ENCODE assay signal across 17 mouse cellular contexts in the genomic region with DNA sequence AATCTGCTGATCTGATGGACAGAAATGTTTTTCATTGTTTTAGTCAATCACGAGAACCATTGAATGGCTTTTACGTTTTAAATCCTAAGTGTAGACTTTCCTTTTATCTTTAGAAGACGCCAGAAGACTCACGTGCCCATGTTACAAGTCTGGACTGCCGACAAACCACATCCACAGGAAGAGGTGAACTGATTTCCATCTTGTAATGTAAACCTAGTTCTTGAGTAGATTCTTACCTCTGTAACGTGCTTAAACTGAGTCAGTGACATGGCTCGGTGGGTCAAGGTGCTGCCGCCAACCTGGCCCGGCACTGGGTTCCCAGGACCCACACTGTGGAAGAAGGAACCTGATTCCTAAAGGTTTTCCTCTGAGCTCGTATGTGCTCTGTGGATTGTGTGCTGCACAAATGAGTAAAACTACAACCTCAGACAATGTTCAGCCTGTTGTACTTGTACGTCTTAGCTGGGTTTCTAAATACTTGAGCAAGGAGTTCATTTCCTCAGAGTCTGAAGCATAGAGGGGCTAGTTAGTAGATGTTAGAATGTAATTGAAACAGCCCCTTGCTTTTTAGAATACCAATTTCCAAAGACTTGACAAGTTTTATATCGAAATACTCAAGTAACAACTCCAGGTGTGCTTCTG. TPM values are rescaled to one million over a fixed set of nuclear protein-coding genes. Genes with fewer than 3 reads are reported as not detected.
DNase-seq lines count a peak whose midpoint lies in the region; ATAC-seq lines count a peak whose summit lies in the region.
"Had no signal": no experiment of that assay in that cellular context is flagged by ENCODE, and none has a peak within 500 bp of the region (broad histone marks: within the 10 kb centered on the region; RNA-seq: fewer than 3 reads in every experiment).

No protein-coding gene starts in this region.

- ATAC-seq in activated CD4-positive, CD25-positive, alpha-beta regulatory T cell, adult 4 months, result peak; percentile 97
- ATAC-seq in hindbrain, embryonic 11.5 days (ENCODE audit: low FRiP score), result no peak
- ATAC-seq: forebrain, embryonic 15.5 days had no signal

- H3K4me1 ChIP-seq in hindbrain, embryonic 11.5 days (replicated peaks; ENCODE audit: control insufficient read depth, insufficient read depth, low read length), result no peaks in the 10 kb centered on the region
- H3K4me1 ChIP-seq: embryonic facial prominence, embryonic 12.5 days; forebrain, embryonic 15.5 days had no signal

- no peak overlapping the region for H3K4me3 ChIP-seq in hindbrain, embryonic 11.5 days (ENCODE audit: low read depth, low read length)
- H3K4me3 ChIP-seq: embryonic facial prominence, embryonic 12.5 days; forebrain, embryonic 15.5 days had no signal

- H3K27me3 ChIP-seq in hindbrain, embryonic 11.5 days (ENCODE audit: control insufficient read depth, insufficient read depth, low read length), result no peaks in the 10 kb centered on the region
- H3K27me3 ChIP-seq: embryonic facial prominence, embryonic 12.5 days; forebrain, embryonic 15.5 days had no signal

- H3K9me3 ChIP-seq in hindbrain, embryonic 11.5 days (ENCODE audit: control insufficient read depth, low read length), result no peaks in the 10 kb centered on the region
- H3K9me3 ChIP-seq: embryonic facial prominence, embryonic 12.5 days; forebrain, embryonic 15.5 days had no signal

- H3K9ac ChIP-seq in hindbrain, embryonic 11.5 days (ENCODE audit: low read depth, low read length), result no peak overlapping the region
- H3K9ac ChIP-seq: embryonic facial prominence, embryonic 12.5 days; forebrain, embryonic 15.5 days; hindbrain, embryonic 14.5 days had no signal

- H3K36me3 ChIP-seq in hindbrain, embryonic 11.5 days (ENCODE audit: control insufficient read depth, insufficient read depth, low read length), result peaks cover 19% of the 10 kb centered on the region

- peak; percentile 83 for DNase-seq in CD4-positive helper T cell, adult 2 months (ENCODE audit: low read depth, low spot score)
- peak; percentile 79 for DNase-seq in CD4-positive, CD25-positive, alpha-beta regulatory T cell, adult 2 months (ENCODE audit: low read depth, low spot score)
- DNase-seq in naive thymus-derived CD4-positive, alpha-beta T cell, adult 2 months (ENCODE audit: low read depth), result peak; percentile 84
- no peak for DNase-seq in cerebellum, postnatal 10 days
- no peak for DNase-seq in cerebellum, adult 9-10 months
- no peak for DNase-seq in cerebellum, postnatal 14 days
- no peak for DNase-seq in hindbrain, embryonic 11.5 days (ENCODE audit: low spot score)
- DNase-seq: adrenal gland, postnatal 10 days; cerebellum, adult 11 months; cerebellum, adult 8-10 months; gastrocnemius, postnatal 36 days; heart, adult 11 months; heart, postnatal 10 days had no signal

- 95% methylated on average over 12 of the region's 12 CpGs for WGBS in hindbrain, embryonic 11.5 days

- no peak overlapping the region for H3K4me2 ChIP-seq in hindbrain, embryonic 11.5 days (replicated peaks; ENCODE audit: low read depth, low read length)
- H3K4me2 ChIP-seq: embryonic facial prominence, embryonic 12.5 days; forebrain, embryonic 15.5 days; hindbrain, embryonic 14.5 days had no signal

- no peak overlapping the region for H3K27ac ChIP-seq in hindbrain, embryonic 11.5 days (ENCODE audit: low read depth, low read length)
- H3K27ac ChIP-seq: embryonic facial prominence, embryonic 12.5 days; forebrain, embryonic 15.5 days; hindbrain, embryonic 14.5 days had no signal

RNA-seq across cellular contexts. Expression of gene Tstd2, which starts 13.5 kb away (rescaled TPM):
- polyA plus RNA-seq in activated CD4-positive, CD25-positive, alpha-beta regulatory T cell, adult 4 months (2017; shearing (Covaris generic)), result 10 to 100 TPM; 26.4 to 26.6 TPM
- 39.3 and 41.4 TPM in 2 replicates for polyA plus RNA-seq in hindbrain, embryonic 11.5 days (2014; fragmentation: Nextera tagmentation; extraction: Ambion mirVana)

RNA-seq across cellular contexts. Expression of gene Ncbp1, which starts 13.6 kb away (rescaled TPM):
- polyA plus RNA-seq in activated CD4-positive, CD25-positive, alpha-beta regulatory T cell, adult 4 months (2017; shearing (Covaris generic)), result 10 to 100 TPM; 38.2 to 44.5 TPM
- 124 and 139 TPM in 2 replicates for polyA plus RNA-seq in hindbrain, embryonic 11.5 days (2014; fragmentation: Nextera tagmentation; extraction: Ambion mirVana)

RNA-seq across cellular contexts. Expression of gene Xpa, which starts 44.1 kb away (rescaled TPM):
- 10 to 100 TPM; 10.9 to 17.7 TPM for polyA plus RNA-seq in activated CD4-positive, CD25-positive, alpha-beta regulatory T cell, adult 4 months (2017; shearing (Covaris generic))
- 27.7 and 29.7 TPM in 2 replicates for polyA plus RNA-seq in hindbrain, embryonic 11.5 days (2014; fragmentation: Nextera tagmentation; extraction: Ambion mirVana)

Comparison
In these comparisons a context has a peak if more than half of its experiments do, and no peak if none do; other contexts are left out.
1. DNase-seq: peak in CD4-positive helper T cell, adult 2 months (single experiment), CD4-positive, CD25-positive, alpha-beta regulatory T cell, adult 2 months (single experiment) and naive thymus-derived CD4-positive, alpha-beta T cell, adult 2 months (single experiment); none in cerebellum, postnatal 10 days (0 of 2), cerebellum, adult 9-10 months (single experiment), cerebellum, postnatal 14 days (0 of 2) and hindbrain, embryonic 11.5 days (single experiment).